Mouse (Mus musculus) C2C12 (cell line): ENCODE data around the gene Dpep3.

Source experiments
- CTCF ChIP-seq: IDR thresholded peaks from one replicate; pipeline ENCODE4 v1.5.1; 2011; ENCODE audit not compliant: control insufficient read depth, insufficient read depth, insufficient read length
- USF1 ChIP-seq: IDR thresholded peaks from one replicate; pipeline ENCODE4 v1.6.1; 2011; ENCODE audit warnings: low read depth, mild to moderate bottlenecking, control low read depth, moderate library complexity

GRCm38 (mm10) chr8:106010748-106011642, 31.8 kb upstream of the Dpep3 start:
- no peak for TF ChIP-seq USF1
- TF ChIP-seq CTCF: peak; percentile 2
